Mouse (Mus musculus) brain, embryonic 14.5 days (tissue): ENCODE data around the gene Coq4. TPM values are rescaled to one million over a fixed set of nuclear protein-coding genes. Genes with fewer than 3 reads are reported as not detected.

Experiments
- DNase-seq: peaks from one replicate; pipeline ENCODE4 v3.0.0-alpha.2; 2011; ENCODE audit warnings: low read depth
- CTCF ChIP-seq: fragments of 200-500 bp; IDR thresholded peaks from 2 replicates; pipeline ENCODE4 v1.5.1; 2012; ENCODE audit warnings: inconsistent platforms, mild to moderate bottlenecking, moderate library complexity, borderline replicate concordance; ENCODE audit not compliant: insufficient read depth, insufficient read length; ENCODE audit errors: extremely low read depth
- POLR2A ChIP-seq: fragments of 200-500 bp; IDR thresholded peaks from 2 replicates; pipeline ENCODE4 v1.6.1; 2012; ENCODE audit warnings: mild to moderate bottlenecking, inconsistent platforms, borderline replicate concordance; ENCODE audit not compliant: poor library complexity, insufficient read depth, insufficient read length, severe bottlenecking; ENCODE audit errors: extremely low read depth
- polyA plus RNA-seq: library from polyadenylated mRNA; depleted of rRNA; stranded (reverse); fragments of >200 nt; gene quantifications from 2 replicates; pipeline ENCODE4 v1.2.3, GENCODE M21; 2012; rRNA removed

Gene Coq4
- 41.8 and 51.7 TPM in 2 replicates for polyA plus RNA-seq

- peak; percentile 99 for DNase-seq
- no peak for TF ChIP-seq CTCF
- peak; percentile 15; the same call in 1 of the 2 replicates for TF ChIP-seq POLR2A
Observed at GRCm38 (mm10) chr2:29787104-29787917, at the start of gene Coq4. Gene Coq4, plus strand, starts transcription at chr2:29787493.

- TF ChIP-seq POLR2A, result no peak
- no peak for TF ChIP-seq CTCF
- no peak for DNase-seq
Observed at GRCm38 (mm10) chr2:29738799-29739198, 48.5 kb upstream of the Coq4 start.

- no peak for TF ChIP-seq CTCF
- TF ChIP-seq POLR2A, result no peak
- no peak for DNase-seq
Observed at GRCm38 (mm10) chr2:29739368-29739767, 47.9 kb upstream of the Coq4 start.

- no peak for TF ChIP-seq POLR2A
- TF ChIP-seq CTCF, result no peak
- DNase-seq, result no peak
Observed at GRCm38 (mm10) chr2:29741207-29741606, 46.1 kb upstream of the Coq4 start.

- TF ChIP-seq CTCF (no peak), POLR2A (no peak)
- no peak for DNase-seq
Observed at GRCm38 (mm10) chr2:29744256-29744655, 43.0 kb upstream of the Coq4 start.

- peak; percentile 9 for DNase-seq
Observed at GRCm38 (mm10) chr2:29747188-29747782, 40.0 kb upstream of the Coq4 start.

GRCm38 (mm10) chr2:29747852-29748251, 39.4 kb upstream of the Coq4 start:
- TF ChIP-seq CTCF (peak; percentile 37; the same call in 1 of the 2 replicates), POLR2A (no peak)
- peak; percentile 20 for DNase-seq

More at GRCm38 (mm10) chr2:29747188-29747782, 40.0 kb upstream of the Coq4 start:
- TF ChIP-seq CTCF, result no peak
- TF ChIP-seq POLR2A, result no peak

- DNase-seq, result no peak
- TF ChIP-seq POLR2A (no peak), CTCF (no peak)
Observed at GRCm38 (mm10) chr2:29748499-29748898, 38.8 kb upstream of the Coq4 start.

GRCm38 (mm10) chr2:29751497-29751896, 35.8 kb upstream of the Coq4 start, which contains the start of gene Gm13420:
Gene Gm13420, minus strand, starts transcription at chr2:29751685.
- TF ChIP-seq POLR2A (no peak), CTCF (no peak)
- DNase-seq, result no peak

- TF ChIP-seq CTCF (no peak), POLR2A (no peak)
- no peak for DNase-seq
Observed at GRCm38 (mm10) chr2:29752397-29752796, 34.9 kb upstream of the Coq4 start.

GRCm38 (mm10) chr2:29755693-29756092, 31.6 kb upstream of the Coq4 start:
- no peak for TF ChIP-seq POLR2A
- TF ChIP-seq CTCF, result no peak
- no peak for DNase-seq
